Mouse (Mus musculus): ENCODE measurements at regions not wholly inside any gene's neighbourhood (a gene's known extent, or its start where the extent isn't known, plus 50 kb on each side); places are given as distances from the start of the nearest gene placed in this dataset.

GRCm38 (mm10) chr5:12127484-12128265 is 209.8 kb downstream of the 4933402N22Rik start:
- no peak for ATAC-seq (replicated peaks; ENCODE audit: low FRiP score)
- Histone ChIP-seq H3K9me3 (replicated peaks) (no peaks in the 10 kb centered on the region), H3K27ac (no peak overlapping the region), H3K9ac (no peak overlapping the region), H3K27me3 (no peaks in the 10 kb centered on the region), H3K4me3 (replicated peaks) (no peak overlapping the region), H3K4me2 (no peak overlapping the region), H3K36me3 (no peaks in the 10 kb centered on the region), H3K4me1 (no peaks in the 10 kb centered on the region)
- 73% methylated on average over 4 of the region's 4 CpGs for WGBS

- no peak overlapping the region for H3K9ac ChIP-seq
- H3K27ac ChIP-seq: no peak overlapping the region
- no peak overlapping the region for H3K4me3 ChIP-seq (replicated peaks)
- H3K27me3 ChIP-seq: no peaks in the 10 kb centered on the region
- H3K4me2 ChIP-seq: no peak overlapping the region
- no peak for ATAC-seq (replicated peaks; ENCODE audit: low FRiP score)
- H3K36me3 ChIP-seq: no peaks in the 10 kb centered on the region
- no peaks in the 10 kb centered on the region for H3K4me1 ChIP-seq
- H3K9me3 ChIP-seq (replicated peaks): no peaks in the 10 kb centered on the region
Observed at GRCm38 (mm10) chr5:12138961-12139360, 221.1 kb downstream of the 4933402N22Rik start.

- no peak overlapping the region for H3K4me2 ChIP-seq
- no peaks in the 10 kb centered on the region for H3K4me1 ChIP-seq
- H3K27me3 ChIP-seq: no peaks in the 10 kb centered on the region
- H3K27ac ChIP-seq: no peak overlapping the region
- H3K9me3 ChIP-seq (replicated peaks): no peaks in the 10 kb centered on the region
- no peak for ATAC-seq (replicated peaks; ENCODE audit: low FRiP score)
- H3K9ac ChIP-seq: no peak overlapping the region
- no peak overlapping the region for H3K4me3 ChIP-seq (replicated peaks)
- 28% methylated on average over 4 of the region's 4 CpGs for WGBS
- no peaks in the 10 kb centered on the region for H3K36me3 ChIP-seq
Observed at GRCm38 (mm10) chr5:12153295-12153694, 229.9 kb upstream of the Sema3d start.

GRCm38 (mm10) chr5:12154551-12155091 is 228.6 kb upstream of the Sema3d start:
- no peaks in the 10 kb centered on the region for H3K4me1 ChIP-seq
- no peak overlapping the region for H3K27ac ChIP-seq
- no peak overlapping the region for H3K4me2 ChIP-seq
- no peak overlapping the region for H3K9ac ChIP-seq
- WGBS: 42% methylated on average over 3 of the region's 3 CpGs
- H3K4me3 ChIP-seq (replicated peaks): no peak overlapping the region
- H3K27me3 ChIP-seq: no peaks in the 10 kb centered on the region
- H3K36me3 ChIP-seq: no peaks in the 10 kb centered on the region
- no peak for ATAC-seq (replicated peaks; ENCODE audit: low FRiP score)
- H3K9me3 ChIP-seq (replicated peaks): no peaks in the 10 kb centered on the region

- no peak overlapping the region for H3K4me3 ChIP-seq (replicated peaks)
- H3K4me1 ChIP-seq: no peaks in the 10 kb centered on the region
- no peak overlapping the region for H3K27ac ChIP-seq
- H3K36me3 ChIP-seq: no peaks in the 10 kb centered on the region
- H3K27me3 ChIP-seq: no peaks in the 10 kb centered on the region
- H3K9me3 ChIP-seq (replicated peaks): no peaks in the 10 kb centered on the region
- H3K9ac ChIP-seq: no peak overlapping the region
- WGBS: 64% methylated on average over 1 of the region's 1 CpGs
- no peak overlapping the region for H3K4me2 ChIP-seq
- ATAC-seq (replicated peaks; ENCODE audit: low FRiP score): no peak
Observed at GRCm38 (mm10) chr5:12191681-12192080, 191.5 kb upstream of the Sema3d start.

- H3K9ac ChIP-seq: no peak overlapping the region
- H3K36me3 ChIP-seq: no peaks in the 10 kb centered on the region
- H3K9me3 ChIP-seq (replicated peaks): no peaks in the 10 kb centered on the region
- no peak for ATAC-seq (replicated peaks; ENCODE audit: low FRiP score)
- 78% methylated on average over 1 of the region's 1 CpGs for WGBS
- no peak overlapping the region for H3K27ac ChIP-seq
- no peaks in the 10 kb centered on the region for H3K4me1 ChIP-seq
- H3K27me3 ChIP-seq: no peaks in the 10 kb centered on the region
- H3K4me2 ChIP-seq: no peak overlapping the region
- H3K4me3 ChIP-seq (replicated peaks): no peak overlapping the region
Observed at GRCm38 (mm10) chr5:12207452-12207851, 175.7 kb upstream of the Sema3d start.

- Histone ChIP-seq H3K4me3 (replicated peaks) (no peak overlapping the region), H3K4me1 (no peaks in the 10 kb centered on the region), H3K4me2 (no peak overlapping the region), H3K36me3 (no peaks in the 10 kb centered on the region), H3K27ac (no peak overlapping the region), H3K9ac (no peak overlapping the region), H3K27me3 (no peaks in the 10 kb centered on the region), H3K9me3 (replicated peaks) (no peaks in the 10 kb centered on the region)
- ATAC-seq (replicated peaks; ENCODE audit: low FRiP score): no peak
- 55% methylated on average over 1 of the region's 1 CpGs for WGBS
Observed at GRCm38 (mm10) chr5:12209631-12210030, 173.6 kb upstream of the Sema3d start.

- Histone ChIP-seq H3K4me2 (no peak overlapping the region), H3K27ac (no peak overlapping the region), H3K4me1 (no peaks in the 10 kb centered on the region), H3K27me3 (no peaks in the 10 kb centered on the region), H3K4me3 (replicated peaks) (no peak overlapping the region), H3K9me3 (replicated peaks) (no peaks in the 10 kb centered on the region), H3K9ac (no peak overlapping the region), H3K36me3 (no peaks in the 10 kb centered on the region)
- WGBS: 84% methylated on average over 3 of the region's 3 CpGs
- no peak for ATAC-seq (replicated peaks; ENCODE audit: low FRiP score)
Observed at GRCm38 (mm10) chr5:12213448-12213847, 169.7 kb upstream of the Sema3d start.

GRCm38 (mm10) chr5:12219424-12220107 is 163.6 kb upstream of the Sema3d start:
- WGBS: 82% methylated on average over 2 of the region's 2 CpGs
- Histone ChIP-seq H3K36me3 (no peaks in the 10 kb centered on the region), H3K4me2 (no peak overlapping the region), H3K9ac (no peak overlapping the region), H3K4me1 (no peaks in the 10 kb centered on the region), H3K9me3 (replicated peaks) (no peaks in the 10 kb centered on the region), H3K4me3 (replicated peaks) (no peak overlapping the region), H3K27ac (no peak overlapping the region), H3K27me3 (no peaks in the 10 kb centered on the region)
- ATAC-seq (replicated peaks; ENCODE audit: low FRiP score): no peak

GRCm38 (mm10) chr5:12222622-12223021 is 160.6 kb upstream of the Sema3d start:
- Histone ChIP-seq H3K4me2 (no peak overlapping the region), H3K36me3 (no peaks in the 10 kb centered on the region), H3K9me3 (replicated peaks) (no peaks in the 10 kb centered on the region), H3K4me1 (no peaks in the 10 kb centered on the region), H3K27me3 (no peaks in the 10 kb centered on the region), H3K4me3 (replicated peaks) (no peak overlapping the region), H3K9ac (no peak overlapping the region), H3K27ac (no peak overlapping the region)
- 70% methylated on average over 1 of the region's 1 CpGs for WGBS
- ATAC-seq (replicated peaks; ENCODE audit: low FRiP score): no peak

- Histone ChIP-seq H3K27ac (no peak overlapping the region), H3K9ac (no peak overlapping the region), H3K4me3 (replicated peaks) (no peak overlapping the region), H3K4me2 (no peak overlapping the region), H3K9me3 (replicated peaks) (no peaks in the 10 kb centered on the region), H3K4me1 (no peaks in the 10 kb centered on the region), H3K27me3 (no peaks in the 10 kb centered on the region), H3K36me3 (no peaks in the 10 kb centered on the region)
- 70% methylated on average over 5 of the region's 5 CpGs for WGBS
- ATAC-seq (replicated peaks; ENCODE audit: low FRiP score): no peak
Observed at GRCm38 (mm10) chr5:12233377-12234096, 149.6 kb upstream of the Sema3d start.
